Mouse (Mus musculus) right cerebral cortex, postnatal 4 days (tissue): Measurements from ENCODE around the gene Tekt5.

Experiments
- DNase-seq: peaks from one replicate; pipeline ENCODE4 v3.0.0-alpha.2; 2022

Gene Tekt5

DNA sequence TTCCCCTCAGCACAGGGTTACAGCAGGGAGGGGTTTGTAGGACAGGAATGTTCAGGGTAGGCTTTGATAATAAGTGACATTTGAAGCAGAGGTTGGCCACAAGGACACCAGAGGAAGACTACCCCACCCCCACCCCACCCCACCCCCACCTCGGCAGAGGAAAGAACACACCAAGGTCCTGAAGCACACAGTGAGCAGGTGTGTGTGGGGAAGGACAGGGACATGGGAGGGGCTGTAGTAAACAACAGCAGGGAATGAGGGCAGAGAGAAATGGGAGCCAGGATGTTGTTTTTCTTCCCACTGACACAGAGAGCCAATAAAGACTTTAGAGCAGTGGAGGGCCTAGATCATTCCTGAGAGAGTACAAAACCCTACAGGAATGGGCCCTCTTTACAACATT is 18.0 kb downstream of the Tekt5 start:
- DNase-seq = no peak

DNA sequence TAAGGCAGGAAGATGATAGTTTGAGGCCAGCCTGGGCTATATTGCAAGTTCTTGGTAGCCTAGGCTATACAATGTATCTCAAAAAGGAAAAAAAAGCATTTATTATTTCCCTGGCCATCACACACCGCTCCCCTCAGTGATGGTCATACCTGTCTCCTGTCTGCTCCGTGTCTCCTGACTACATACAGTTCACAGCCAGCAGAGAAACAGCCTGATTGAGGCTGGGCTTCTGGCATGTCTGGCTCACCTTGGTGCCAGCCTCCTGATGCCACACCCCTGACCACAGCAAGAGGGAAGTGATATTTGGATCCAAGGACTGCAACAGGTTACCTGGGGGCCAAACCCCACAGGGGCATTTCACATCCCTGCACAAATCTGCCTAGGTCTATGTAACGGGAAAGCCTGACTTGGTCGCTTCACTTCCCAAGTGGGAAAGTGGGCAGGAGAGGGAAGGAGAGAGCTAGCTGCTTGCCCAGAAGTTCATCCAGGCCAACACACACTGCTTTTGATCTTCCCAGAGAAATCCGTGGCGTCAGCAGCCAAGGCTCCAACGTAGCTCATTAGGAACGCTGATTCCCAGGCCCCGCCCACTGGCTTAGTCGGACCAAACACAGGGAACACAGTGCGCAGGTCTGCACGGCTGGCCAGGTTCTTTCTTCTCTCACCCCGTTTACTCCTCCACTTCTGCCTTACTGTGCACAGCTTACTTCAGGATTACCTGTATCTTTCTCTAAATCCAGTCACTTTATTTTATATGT is 20.9 kb downstream of the Tekt5 start:
- DNase-seq = peak; percentile 33

DNA sequence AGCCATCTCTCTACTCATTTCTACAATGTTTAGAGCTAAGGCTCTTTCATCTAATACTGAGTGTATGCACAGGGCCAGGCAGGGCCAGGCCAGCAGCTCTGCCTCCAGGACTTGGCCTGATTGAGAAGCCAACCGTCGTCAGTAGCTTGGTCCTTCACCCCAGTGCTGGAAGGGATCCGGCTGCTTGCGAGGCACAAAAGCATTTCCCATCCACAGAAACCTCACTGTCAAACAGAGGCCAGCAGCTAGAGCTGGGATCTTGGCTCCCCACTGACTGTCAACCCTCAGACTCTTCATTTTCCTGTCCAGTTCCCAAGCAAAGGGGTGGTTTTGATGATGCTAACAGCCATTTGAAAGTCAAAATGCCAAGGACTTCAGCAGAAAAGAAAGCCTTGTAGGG is 22.9 kb downstream of the Tekt5 start:
- DNase-seq = no peak

DNA sequence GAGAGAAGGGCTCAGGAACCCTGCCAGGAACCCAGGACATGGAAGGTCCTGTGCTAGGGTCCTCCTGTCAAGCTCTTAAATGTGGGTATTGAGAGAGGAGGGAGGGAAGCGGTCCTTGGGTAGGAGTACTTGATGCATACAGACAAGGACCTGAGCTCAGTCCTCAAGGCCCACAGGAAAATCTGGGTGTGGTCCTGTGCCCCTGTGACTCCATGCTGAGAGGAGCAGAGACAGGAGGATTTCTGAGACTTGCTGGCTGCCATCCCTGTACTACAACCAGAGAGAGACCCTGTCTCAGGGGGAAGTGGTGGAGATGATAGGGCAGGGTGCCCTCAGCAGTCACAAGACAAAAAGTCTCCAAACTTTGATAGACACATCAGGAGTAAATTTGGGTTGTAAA is 25.3 kb downstream of the Tekt5 start:
- DNase-seq = no peak

DNA sequence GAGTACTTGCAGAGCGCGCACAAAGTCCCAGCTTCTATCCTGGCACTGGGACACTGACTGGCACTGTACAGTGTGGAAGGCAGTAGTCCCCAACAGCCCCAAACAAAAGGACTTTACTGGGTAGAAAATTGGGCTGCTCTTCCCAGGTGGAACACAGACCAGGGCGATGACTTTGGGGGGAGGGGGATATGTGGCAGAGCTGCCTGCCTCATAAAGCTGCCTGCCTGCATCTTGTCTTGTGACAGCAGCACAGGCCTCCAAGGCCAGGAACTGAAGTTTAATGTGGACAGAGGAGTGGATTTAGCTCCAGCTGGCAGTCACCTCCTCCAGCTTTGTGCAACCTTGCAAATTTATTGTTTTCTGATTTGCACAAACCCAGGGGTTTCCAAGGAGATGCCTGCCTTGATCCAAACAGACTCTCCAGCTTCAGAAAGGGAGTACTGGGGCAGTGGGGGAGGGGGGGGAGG is 25.8 kb downstream of the Tekt5 start:
- DNase-seq = no peak

DNA sequence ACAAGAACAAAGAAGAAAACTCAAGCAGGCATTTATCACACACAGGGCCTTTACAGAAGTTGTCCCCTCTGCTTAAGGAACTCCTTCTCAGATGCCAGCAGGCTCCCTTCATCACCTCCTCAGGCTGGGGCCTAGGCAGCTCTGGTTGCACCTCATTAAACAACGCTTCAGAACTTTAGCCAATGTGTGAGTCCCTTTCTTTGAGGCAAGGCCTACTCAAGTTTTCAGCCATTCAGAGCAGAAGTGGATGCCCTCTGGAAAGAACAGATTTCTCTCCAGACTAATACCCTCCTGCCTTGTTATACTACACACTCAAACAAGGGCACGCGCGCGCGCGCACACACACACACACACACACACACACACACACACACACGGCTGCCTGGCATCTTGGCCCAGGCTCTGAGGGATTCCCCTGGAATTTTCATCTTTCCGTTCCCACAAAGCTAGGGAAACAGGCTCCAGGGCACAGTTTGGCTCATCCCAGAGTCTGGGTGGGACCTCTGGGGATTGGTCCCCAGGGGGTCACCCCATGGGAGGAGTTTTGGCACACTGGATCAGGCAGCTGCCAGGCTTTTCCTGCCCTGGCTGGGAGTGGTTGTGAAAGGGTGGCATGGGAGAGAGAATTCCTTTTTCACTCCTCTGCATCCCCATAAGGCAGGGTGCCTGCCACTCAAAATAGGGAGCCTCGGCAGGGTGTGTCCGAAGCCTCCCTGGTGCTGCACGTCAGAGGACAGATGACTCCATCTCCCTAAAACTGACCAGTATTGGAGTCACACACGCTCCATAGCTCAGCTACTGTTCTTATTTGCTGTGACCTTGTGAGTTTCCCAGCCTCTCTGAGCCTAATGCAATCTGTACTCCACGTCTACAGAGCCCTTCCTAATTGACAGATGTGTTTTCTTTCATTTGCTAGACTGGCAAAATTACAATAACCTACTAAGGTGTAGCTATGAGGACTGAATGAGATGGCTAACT is 28.8 kb downstream of the Tekt5 start:
- DNase-seq = peak; percentile 31

DNA sequence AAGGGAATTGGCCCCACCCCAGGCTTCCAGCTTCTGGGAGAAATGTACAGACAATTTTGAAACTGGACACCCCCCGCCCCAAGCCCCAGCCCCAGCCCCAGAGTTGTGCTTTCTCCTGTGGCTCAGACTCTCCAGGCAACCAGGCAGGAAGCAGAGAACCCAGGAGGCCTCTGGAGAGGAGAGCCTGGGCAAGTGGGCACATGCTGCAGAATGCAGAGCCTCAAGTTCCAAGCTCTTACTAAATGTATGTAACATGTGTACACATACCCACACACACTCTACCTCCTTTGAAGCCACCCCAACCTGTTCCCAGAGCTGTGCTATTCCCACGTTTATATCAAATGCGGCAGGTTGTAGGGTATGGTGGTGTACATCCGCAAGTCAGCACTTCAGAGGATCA is 29.5 kb downstream of the Tekt5 start:
- DNase-seq = no peak

DNA sequence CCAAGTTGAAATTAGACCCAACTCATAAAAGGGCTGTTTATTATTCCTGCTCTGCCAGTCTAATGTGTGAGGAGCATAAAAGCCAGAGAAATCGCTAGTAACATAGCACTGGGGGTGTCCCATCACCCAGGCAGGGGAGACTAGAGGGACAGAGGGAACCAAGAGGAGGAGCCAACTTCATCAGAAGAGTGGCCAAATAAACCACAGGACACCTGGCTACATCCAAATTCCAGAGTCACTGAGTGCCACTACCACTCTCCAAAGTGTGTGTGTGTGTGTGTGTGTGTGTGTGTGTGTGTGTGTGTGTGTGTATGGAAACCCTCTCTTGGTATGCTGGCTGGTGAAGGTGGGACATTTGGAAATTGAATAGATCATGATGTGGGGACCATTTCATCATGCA is 32.2 kb downstream of the Tekt5 start:
- DNase-seq = no peak

DNA sequence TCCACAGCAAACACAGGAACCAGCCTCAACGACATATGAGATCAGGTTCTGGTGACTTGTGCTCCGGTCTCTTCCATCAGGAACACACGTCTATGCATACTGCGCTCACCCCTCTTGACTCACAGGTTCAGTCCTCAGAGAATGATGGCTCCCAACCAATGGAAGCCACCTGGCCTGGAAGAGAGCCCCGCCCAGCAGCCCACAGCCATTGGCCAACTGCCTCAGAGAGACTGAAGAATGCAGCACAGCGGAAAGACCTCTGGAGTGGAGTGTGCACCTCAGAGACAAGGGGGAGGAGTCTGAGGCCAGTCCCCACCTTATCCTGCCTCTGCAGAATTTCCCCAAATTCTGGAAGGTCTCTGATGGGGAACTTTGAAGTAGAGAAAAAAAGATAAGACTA is 36.0 kb downstream of the Tekt5 start:
- DNase-seq = no peak

DNA sequence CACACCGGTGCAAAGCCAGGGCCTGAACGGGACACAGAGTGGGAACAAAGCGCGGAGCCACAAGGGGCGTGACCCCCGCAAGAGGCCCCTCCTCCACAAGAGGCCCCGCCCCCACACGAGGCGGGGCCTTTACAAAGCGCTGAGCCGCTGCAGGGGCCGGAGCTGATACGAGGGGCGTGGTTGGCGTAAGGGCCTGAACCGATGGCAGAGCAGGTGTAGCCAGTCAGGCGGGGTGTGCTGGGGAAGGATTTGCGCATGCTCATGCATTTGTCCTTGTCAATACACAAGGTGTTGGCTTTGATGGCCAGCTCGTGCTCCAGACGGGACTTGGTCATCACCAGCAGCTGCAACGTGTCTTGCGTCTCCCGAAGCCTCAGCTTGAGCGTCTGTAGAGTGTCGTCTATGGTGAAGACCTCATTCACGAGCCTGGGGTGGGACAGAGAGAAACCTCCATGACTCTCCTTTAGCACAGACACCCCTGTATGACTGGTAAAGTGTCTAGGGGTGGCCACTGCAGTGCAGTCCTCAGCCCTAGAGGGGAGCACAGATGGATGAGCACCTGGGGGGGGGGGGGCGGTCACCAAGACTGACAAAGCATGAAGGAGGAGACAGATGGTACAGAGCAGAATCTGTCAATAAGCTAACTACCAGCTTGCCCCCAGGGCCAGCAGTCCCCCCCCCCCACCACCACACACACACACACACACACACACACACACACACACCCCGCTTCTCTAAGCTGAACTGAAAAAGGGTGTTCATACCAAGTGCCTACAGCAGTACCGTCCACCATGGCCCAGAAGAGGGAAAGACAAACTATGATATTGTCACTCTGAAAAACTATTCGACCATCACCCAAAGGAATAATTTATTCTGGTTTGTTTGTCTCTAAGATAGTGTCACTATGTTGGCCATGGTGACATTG is 37.0 kb downstream of the Tekt5 start:
- DNase-seq = no peak

DNA sequence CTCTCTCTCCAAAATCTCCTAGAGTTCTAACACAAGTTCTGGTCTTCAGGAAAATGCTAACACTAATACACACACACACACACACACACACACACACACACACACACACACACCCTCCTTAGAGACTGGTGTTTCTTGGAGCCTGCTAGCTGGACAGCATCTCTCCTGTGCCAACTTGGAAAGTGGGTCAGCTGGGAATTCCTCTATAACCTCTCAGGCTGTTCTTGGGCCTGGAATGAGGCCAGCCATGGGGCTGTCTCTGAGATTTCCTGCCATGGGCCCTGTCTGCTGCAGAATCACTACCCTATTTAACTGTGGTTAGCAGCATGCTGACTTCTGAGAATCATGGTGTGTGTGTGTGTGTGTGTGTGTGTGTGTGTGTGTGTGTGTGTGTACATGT is 40.3 kb downstream of the Tekt5 start:
- peak; percentile 43 for DNase-seq

DNA sequence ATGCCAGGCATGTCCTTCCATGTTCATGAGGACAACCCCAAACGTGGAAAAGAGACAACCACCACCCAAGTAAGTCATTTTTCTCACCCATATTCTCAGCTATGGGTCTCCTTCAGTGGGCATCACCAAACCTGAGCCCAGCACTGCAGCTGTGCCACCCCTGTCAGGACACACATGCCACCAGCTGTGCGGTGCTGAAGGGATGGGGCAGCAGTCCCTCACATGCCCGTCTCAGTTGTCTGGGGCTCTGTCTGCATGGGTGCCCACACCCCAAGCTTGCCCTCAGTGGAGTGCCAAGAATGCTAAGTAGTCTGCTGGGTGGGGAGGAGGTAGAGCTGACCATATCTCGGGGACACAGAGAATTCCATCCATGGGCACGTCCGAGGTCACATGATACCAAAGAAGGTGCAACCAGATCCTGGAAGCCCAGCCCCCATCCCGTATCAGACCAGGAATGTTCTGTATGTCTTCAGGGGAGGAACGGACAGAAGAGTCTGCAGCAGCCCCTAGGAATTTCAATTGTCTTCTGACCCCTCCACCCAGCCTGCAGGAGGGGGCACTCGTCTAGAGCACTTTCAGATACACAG is 44.1 kb downstream of the Tekt5 start:
- DNase-seq = no peak

DNA sequence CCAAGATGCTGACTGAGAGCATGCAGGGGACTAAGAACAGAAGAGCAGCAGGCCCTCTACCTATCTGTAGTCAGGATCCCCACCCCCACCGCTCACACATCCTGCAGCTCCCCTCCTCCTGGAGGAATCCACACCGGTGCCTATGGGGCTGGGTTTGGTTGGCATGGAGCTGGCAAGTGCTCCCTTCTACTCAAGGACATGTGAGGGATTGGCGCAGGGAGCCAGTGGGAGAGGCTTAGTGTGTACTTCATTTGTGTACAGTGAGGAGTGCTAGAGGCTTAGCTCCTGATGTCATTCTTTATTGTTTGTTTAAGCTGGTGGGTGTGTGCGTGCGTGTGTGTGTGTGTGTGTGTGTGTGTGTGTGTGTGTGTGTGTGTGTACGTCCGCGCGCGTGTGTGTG is 45.4 kb downstream of the Tekt5 start:
- DNase-seq = no peak

DNA sequence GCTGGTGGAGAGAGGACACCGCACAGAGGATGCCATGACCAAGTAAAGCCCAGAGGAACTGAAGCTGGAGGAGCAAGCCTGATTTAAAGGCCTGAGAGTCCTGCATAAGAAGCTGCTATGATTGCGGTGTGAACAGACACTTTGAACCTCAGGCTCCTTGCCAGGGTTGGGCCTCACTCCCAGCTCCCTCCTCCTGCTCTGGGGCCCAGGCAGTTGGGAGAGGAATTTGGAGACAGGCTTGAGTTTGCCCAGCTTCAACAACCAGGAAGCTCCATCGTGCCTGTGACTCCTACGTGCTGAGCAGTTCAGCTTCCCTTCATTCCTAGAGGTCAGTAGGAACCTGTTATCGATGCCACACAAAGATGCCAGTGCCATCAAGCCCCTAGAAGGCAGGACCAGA is 45.9 kb downstream of the Tekt5 start:
- no peak for DNase-seq

DNA sequence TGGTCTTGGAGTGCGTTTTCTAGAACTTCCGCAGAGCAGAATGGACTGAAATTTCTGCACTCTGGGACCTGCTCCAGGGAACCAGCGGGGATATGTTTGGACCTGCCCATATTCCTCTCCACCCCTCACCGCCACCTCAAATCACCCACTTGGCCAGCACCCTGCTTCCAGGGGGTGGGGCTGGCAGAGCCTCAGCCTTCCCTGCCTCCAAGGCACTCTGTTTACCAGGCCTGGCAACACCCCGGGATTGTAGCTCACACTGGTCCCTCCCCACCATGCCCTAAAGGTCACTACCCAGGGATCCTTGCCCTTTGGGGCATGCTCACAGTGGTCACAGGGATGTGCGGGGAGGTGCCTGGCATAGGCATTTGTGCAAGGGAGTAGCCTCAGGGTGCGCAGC is 47.7 kb downstream of the Tekt5 start:
- no peak for DNase-seq

DNA sequence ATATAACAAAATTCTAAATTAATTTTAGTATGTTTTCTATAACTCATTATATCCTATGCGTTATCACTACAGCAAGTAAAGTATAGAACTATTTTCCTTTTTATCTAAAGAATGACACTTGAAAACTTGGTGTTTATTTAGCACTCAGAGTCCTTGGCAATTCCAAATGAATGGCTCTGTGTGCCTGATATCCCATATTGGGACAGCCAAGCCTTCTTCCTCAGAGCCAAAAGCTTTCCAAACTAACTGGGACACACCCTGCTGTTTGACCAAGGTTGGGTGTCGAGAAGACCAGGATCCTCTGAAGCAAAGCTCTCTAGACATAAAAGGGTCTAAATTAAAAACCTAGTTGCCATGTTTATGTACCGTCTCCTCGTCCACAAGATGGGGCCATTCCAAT is 54.2 kb downstream of the Tekt5 start:
- DNase-seq = no peak

DNA sequence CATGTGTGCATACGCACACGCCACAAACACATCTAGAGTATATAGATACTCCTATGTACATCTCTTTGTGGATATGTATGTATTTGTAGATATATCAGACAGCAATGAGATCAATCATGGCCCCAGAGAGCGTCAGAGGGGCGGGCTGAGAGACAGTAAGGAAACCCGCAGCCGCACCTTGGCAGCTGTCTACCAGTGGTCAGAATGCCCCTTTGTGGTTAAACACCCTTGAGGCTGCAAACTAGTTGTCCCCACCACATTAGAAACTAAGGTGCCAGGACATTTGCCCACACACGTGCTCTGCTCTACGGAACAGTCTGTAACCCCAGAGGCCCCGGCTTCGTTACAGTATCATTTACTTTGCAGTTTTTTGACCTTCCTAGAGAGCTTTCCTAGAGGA is 55.4 kb downstream of the Tekt5 start:
- no peak for DNase-seq

DNA sequence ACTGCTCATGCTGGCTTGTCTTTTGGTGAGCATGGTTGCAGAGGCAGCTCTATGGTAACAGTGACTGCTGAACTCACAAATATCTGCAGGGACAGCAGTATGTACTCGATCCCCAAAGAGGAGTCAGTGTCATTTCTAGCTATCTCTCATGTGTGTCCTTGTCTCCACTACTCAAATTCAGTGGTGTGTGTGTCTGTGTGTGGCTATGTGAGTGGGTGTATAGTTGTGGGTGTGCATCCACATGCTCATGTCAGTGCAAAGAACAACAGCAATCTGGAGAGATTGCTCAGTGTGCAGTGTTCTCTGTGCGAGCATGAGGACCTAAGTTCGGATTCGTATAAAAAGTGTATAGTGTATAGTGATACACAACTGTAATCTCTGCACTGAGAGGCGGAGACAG is 56.7 kb downstream of the Tekt5 start:
- DNase-seq = no peak

DNA sequence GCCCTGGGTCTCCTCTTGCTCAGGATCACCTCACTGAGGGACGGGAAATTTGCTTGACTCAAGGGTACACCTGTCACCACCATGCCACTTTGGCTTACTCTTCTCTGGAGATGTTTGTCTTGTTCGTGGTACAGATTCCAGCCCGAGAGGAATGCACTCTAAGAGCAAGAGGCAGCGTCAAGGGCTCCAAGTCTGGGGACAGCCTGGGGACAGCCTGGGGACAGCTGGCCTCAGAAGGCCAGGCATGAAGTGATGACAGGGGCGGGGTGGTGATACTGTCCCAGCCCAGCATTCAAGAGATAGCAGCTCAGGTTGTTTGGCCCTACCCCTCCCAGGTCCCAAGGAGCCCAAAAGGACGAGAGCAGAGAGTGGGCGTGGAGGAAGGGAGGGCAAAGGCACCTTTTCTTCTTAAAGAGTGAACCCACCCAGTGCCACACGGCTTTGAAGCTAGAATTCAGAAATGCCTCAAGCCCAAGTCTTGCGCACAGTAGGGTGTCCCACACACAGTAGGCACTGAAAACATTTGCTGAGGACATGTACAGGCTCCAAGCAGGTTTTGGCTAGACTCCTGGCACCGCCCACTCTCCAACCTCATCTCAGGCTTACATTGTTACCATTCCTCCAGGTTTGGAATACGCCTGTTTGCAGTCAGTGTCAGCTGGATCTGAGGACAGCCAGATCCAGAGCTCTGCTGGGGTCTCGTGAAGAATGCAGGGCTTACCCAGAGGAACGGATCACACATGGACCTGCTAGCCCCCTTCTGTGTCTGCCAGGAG is 57.7 kb downstream of the Tekt5 start:
- DNase-seq = no peak

DNA sequence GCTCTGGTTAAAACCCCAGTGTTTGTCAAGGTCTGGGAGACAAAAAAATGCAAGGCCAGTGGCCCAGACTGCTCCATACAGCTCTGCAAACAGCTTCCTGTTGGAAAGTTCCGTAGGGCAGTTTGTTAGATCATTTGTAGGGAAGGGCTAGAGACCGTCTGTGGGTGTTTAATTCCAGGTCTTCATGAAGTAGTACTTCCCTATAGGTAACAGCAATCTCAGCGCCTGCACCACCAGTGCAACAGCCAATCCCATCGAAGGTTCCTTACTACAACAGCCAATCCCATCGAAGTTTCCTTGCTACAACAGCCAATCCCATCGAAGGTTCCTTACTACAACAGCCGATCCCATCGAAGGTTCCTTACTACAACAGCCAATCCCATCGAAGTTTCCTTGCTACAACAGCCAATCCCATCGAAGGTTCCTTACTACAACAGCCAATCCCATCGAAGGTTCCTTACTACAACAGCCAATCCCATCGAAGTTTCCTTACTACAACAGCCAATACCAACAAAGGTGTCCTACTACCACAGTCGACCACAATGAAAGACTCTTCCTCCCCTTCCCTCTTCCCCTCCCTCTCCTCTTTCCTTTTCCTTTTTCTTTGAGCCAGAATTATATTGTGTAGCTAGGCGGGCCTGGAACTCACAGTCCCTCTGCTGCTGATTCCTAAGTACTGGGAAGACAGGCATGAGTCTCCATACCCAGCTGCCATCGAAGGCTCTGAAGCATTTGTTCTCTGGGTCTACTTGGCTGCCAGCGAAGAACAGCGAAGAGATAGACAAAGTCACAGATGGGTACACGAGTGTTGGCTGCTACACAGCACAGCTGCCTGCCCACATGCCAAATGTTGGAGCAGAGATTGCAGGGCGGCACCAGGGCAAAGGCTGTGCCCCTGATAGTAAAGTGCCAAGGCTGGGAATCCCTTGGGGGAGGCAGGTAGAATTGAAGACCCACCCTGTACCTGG is 58.6 kb downstream of the Tekt5 start:
- no peak for DNase-seq

DNA sequence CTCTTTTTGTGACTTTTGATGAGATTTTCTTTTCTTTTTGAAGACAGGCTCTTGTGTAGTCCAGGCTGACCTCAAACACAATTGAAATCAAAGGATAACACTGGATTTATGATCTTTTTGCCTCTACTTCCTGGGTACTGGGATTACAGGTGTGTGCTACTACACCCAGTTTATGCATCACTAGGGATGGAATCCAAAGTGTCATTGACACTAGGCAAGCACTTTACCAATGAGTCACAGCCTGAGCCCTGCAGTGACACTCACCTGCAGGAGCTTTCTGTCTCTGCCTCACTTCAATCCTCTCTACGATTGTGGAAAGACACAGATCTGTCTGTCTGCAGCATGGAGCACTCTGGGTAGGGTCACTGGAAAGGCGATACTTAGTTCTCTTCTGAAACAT is 59.3 kb downstream of the Tekt5 start:
- DNase-seq = no peak
